Mouse (Mus musculus): ENCODE measurements around the gene Kremen1. TPM values are rescaled to one million over a fixed set of nuclear protein-coding genes. Genes with fewer than 3 reads are reported as not detected.

Gene Kremen1
- polyA plus RNA-seq (2014; fragmentation: Illumina TruSeq; extraction: RNeasy Lipid Tissue Mini Kit (QIAGEN cat#74804); ENCODE audit: low read depth, low replicate concordance) = 3.3 TPM

GRCm38 (mm10) chr11:5261508-5262392, at the start of gene Kremen1:
Gene Kremen1 (minus strand): TSS chr11:5261558.

GRCm38 (mm10) chr11:5151680-5152337, 109.5 kb downstream of the Kremen1 start, which contains the start of gene Emid1:
Gene Emid1 (minus strand): TSS chr11:5152257.

Other genes with a start within 250 kb of the Kremen1 start
- gene Rasl10a, start 203.4 kb downstream of the Kremen1 start, polyA plus RNA-seq (2014; fragmentation: Illumina TruSeq; extraction: RNeasy Lipid Tissue Mini Kit (QIAGEN cat#74804); ENCODE audit: low read depth, low replicate concordance) = 0.44 TPM
- 0.69 TPM for gene Gas2l1, start 196.2 kb downstream of the Kremen1 start, polyA plus RNA-seq (2014; fragmentation: Illumina TruSeq; extraction: RNeasy Lipid Tissue Mini Kit (QIAGEN cat#74804); ENCODE audit: low read depth, low replicate concordance)
- gene Rhbdd3, start 162.6 kb downstream of the Kremen1 start, polyA plus RNA-seq (2014; fragmentation: Illumina TruSeq; extraction: RNeasy Lipid Tissue Mini Kit (QIAGEN cat#74804); ENCODE audit: low read depth, low replicate concordance) = not detected
- 150 TPM for gene Ewsr1, start 162.3 kb downstream of the Kremen1 start, polyA plus RNA-seq (2014; fragmentation: Illumina TruSeq; extraction: RNeasy Lipid Tissue Mini Kit (QIAGEN cat#74804); ENCODE audit: low read depth, low replicate concordance)
- gene Emid1, start 109.3 kb downstream of the Kremen1 start, polyA plus RNA-seq (2014; fragmentation: Illumina TruSeq; extraction: RNeasy Lipid Tissue Mini Kit (QIAGEN cat#74804); ENCODE audit: low read depth, low replicate concordance) = not detected
- 7.9 TPM for gene Znrf3, start 183.3 kb upstream of the Kremen1 start, polyA plus RNA-seq (2014; fragmentation: Illumina TruSeq; extraction: RNeasy Lipid Tissue Mini Kit (QIAGEN cat#74804); ENCODE audit: low read depth, low replicate concordance)